Mouse (Mus musculus) adrenal gland, postnatal 0 days (tissue): ENCODE data around the gene Eya4. TPM values are rescaled to one million over a fixed set of nuclear protein-coding genes. Genes with fewer than 3 reads are reported as not detected.

Source experiments
- polyA plus RNA-seq: library from polyadenylated mRNA; unstranded; fragments of >200 nt; fragmentation: Nextera tagmentation; extraction: Ambion mirVana; gene quantifications from 2 replicates; pipeline ENCODE4 v1.2.1, GENCODE M21; 2015

The Eya4 gene
- 2.2 and 2.3 TPM in 2 replicates for polyA plus RNA-seq

DNA sequence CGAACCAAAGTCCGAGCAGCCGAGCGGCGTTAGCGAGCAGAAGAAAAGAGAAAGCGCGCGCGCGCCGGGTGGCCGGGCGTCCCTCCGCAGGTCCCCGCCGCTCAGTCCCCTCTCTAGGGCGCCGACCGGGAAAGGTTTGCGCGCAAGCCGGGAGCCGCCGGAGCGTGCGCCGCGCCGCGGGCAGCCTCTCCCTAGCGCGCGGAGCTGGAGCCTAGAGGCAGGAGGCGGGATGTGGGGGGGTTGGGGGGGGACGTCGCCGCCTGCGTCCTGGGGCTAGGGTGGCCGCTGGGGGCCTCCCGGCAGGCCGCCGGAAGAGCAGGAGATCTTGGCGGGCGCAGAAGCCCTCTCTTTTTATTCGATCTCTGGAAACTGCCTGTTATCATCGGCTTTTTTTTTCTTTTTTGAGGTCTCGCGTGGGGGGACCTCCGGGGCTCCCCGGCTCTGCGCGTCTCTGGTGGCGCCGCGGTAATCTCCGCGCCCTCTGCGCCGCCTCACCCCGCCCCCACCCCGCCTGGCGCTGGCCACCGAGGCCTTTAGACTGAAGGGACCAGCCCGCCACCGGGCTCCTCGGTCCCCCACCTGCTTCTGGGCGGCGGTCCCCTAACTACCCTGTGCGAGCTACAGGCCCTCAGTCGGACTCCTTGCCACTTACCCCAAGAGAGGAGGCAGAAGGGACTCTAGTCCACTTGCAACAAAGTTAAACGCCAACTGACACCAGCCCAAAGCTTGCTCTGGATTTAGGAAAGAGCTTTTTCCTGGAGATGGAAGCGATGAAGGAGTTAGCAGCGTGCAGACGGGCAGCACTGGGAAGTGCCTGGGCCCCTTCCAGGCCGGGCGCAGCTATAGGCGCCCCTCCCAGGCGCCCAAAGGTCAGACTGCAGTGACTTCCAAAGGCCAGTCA lies at the start of gene Eya4:
Gene Eya4, minus strand, starts transcription at position 776 of the 901 bp plus-strand sequence.

